Mouse (Mus musculus) myocyte (in vitro differentiated cells): ENCODE results near the gene Adgrl2. TPM values are rescaled to one million over a fixed set of nuclear protein-coding genes. Genes with fewer than 3 reads are reported as not detected.
A peak's percentile ranks its signal among the peaks of the same experiment; 100 is the strongest.

Experiments used
- H3K27me3 ChIP-seq: one replicate; pipeline ENCODE4 v1.6.1; 2011; ENCODE audit not compliant: control insufficient read depth, insufficient read depth, insufficient read length
- H3K36me3 ChIP-seq: one replicate; pipeline ENCODE4 v1.6.1; 2011; ENCODE audit not compliant: control insufficient read depth, insufficient read depth
- H3K4me2 ChIP-seq: one replicate; pipeline ENCODE4 v1.6.1; 2011; ENCODE audit warnings: low read depth, control low read depth
- H3K4me3 ChIP-seq: one replicate; pipeline ENCODE4 v1.5.1; 2011; ENCODE audit warnings: mild to moderate bottlenecking, control low read depth, moderate library complexity
- H3K79me2 ChIP-seq: one replicate; pipeline ENCODE4 v1.6.1; 2011; ENCODE audit not compliant: control insufficient read depth, insufficient read depth
- H3ac ChIP-seq: one replicate; pipeline ENCODE4 v1.6.1; 2011; ENCODE audit not compliant: control insufficient read depth, insufficient read length
- CEBPB ChIP-seq: IDR thresholded peaks from 2 replicates; pipeline ENCODE4 v1.6.1; 2011; ENCODE audit warnings: mild to moderate bottlenecking, moderate library complexity; ENCODE audit not compliant: poor library complexity, insufficient read depth, severe bottlenecking
- E2F4 ChIP-seq: IDR thresholded peaks from one replicate; pipeline ENCODE4 v1.6.1; 2011; ENCODE audit warnings: mild to moderate bottlenecking, control low read depth, moderate library complexity; ENCODE audit not compliant: insufficient read depth
- MAX ChIP-seq: IDR thresholded peaks from one replicate; pipeline ENCODE4 v1.6.1; 2011; ENCODE audit warnings: low read depth, mild to moderate bottlenecking, control low read depth
- MYOD1 ChIP-seq, 3 experiments: IDR thresholded peaks; one replicate each; pipeline ENCODE4 v1.6.1; 2011; ENCODE audit warnings: control low read depth in 2 of 3, low read depth in 2 of 3, mild to moderate bottlenecking in 2 of 3, moderate library complexity in 1 of 3; ENCODE audit not compliant: insufficient read length in 2 of 3, control insufficient read depth in 1 of 3
- MYOG ChIP-seq, 3 experiments: IDR thresholded peaks; one replicate each; pipeline ENCODE4 v1.6.1; 2011; ENCODE audit warnings: control low read depth in 2 of 3, low read depth in 2 of 3, mild to moderate bottlenecking in 2 of 3; ENCODE audit not compliant: insufficient read length in 2 of 3, control insufficient read depth in 1 of 3, insufficient read depth in 1 of 3
- POLR2A ChIP-seq: IDR thresholded peaks from one replicate; pipeline ENCODE4 v1.6.1; 2011; ENCODE audit warnings: low read depth, mild to moderate bottlenecking, control low read depth, moderate library complexity; ENCODE audit not compliant: insufficient read length
- POLR2AphosphoS2 ChIP-seq: IDR thresholded peaks from one replicate; pipeline ENCODE4 v1.6.1; 2011; ENCODE audit warnings: low read depth, control low read depth; ENCODE audit not compliant: insufficient read length
- REST ChIP-seq: IDR thresholded peaks from one replicate; pipeline ENCODE4 v1.6.1; 2011; ENCODE audit warnings: mild to moderate bottlenecking, control low read depth, moderate library complexity; ENCODE audit not compliant: insufficient read depth, insufficient read length
- SRF ChIP-seq: IDR thresholded peaks from one replicate; pipeline ENCODE4 v1.6.1; 2011; ENCODE audit warnings: low read depth; ENCODE audit not compliant: control insufficient read depth, insufficient read length
- TCF12 ChIP-seq: IDR thresholded peaks from one replicate; pipeline ENCODE4 v1.6.1; 2011; ENCODE audit warnings: mild to moderate bottlenecking, control low read depth; ENCODE audit not compliant: poor library complexity, insufficient read depth, severe bottlenecking
- TCF3 ChIP-seq: IDR thresholded peaks from one replicate; pipeline ENCODE4 v1.6.1; 2011; ENCODE audit warnings: low read depth, control low read depth; ENCODE audit not compliant: insufficient read length
- USF1 ChIP-seq: IDR thresholded peaks from one replicate; pipeline ENCODE4 v1.6.1; 2011; ENCODE audit warnings: low read depth, mild to moderate bottlenecking, control low read depth, moderate library complexity
- polyA plus RNA-seq: library from polyadenylated mRNA; unstranded; fragments of >200 nt; fragmentation: generic; extraction: Trizol; gene quantifications from one replicate; pipeline ENCODE4 v1.2.1, GENCODE M21; 2012; ENCODE audit warnings: missing spikeins

Gene Adgrl2
- polyA plus RNA-seq, 1 experiment: 11.7 TPM

DNA sequence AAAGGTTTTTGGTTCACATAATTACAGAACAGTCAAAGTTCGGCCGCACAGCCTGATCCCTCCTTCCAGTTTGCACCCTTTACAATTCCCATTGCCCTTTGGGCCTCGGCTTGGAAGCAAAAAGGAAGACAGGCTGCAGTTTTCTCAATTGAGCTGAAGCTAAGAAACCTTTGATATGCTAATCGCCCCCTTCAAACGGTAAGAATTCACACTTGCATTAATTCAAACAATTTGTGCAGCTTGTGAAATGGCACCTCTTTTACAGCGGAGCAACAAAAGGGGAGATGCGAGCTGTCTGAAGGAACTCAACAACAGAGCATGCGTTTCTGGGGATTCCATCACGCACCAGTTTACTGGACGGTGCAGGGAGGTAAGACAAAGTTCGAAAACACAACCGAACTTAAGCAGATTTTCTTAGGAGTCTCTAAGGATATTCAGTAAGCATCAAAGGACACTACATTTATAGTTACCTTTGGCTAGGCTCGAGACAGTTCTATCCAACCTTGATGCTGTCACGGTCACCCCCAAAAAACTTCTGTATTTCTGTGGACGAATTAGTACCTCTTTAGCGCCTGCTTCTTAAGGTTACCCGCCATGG is 4.0 kb downstream of the Adgrl2 start:
- peaks cover 61% of the 10 kb centered on the region for H3K79me2 ChIP-seq
- H3K4me2 ChIP-seq: peak overlapping the region; percentile 52
- peak overlapping the region; percentile 85 for H3K4me3 ChIP-seq
- H3ac ChIP-seq: no peak overlapping the region
- H3K36me3 ChIP-seq: no peaks in the 10 kb centered on the region
- no peak for TF ChIP-seq MAX
- TF ChIP-seq MYOG (IDR thresholded peaks at IDR 0.05; ENCODE audit: control insufficient read depth in 1 of 3, insufficient read depth in 1 of 3, insufficient read length in 2 of 3, low read depth in 2 of 3): no peak
- no peak for TF ChIP-seq REST
- TF ChIP-seq E2F4: no peak
- H3K27me3 ChIP-seq: no peaks in the 10 kb centered on the region

DNA sequence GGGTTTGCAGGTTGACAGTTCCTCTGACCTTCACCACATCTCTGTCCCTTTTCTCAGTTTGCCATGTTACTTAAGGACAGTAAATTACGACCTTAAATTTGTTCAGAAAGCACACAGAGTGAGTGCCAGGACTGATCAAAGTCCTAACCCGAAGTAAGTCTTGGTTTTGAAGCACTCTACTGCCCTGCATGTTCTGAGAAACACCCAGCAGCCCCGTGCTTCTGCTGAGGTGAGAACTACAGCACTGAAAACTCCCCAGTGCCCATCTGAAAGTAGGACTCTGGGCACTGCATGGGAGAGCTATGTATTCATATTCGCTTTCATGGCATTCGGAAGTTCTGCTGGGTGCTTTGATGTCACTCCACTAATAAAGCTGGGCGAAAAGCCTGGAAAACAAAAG is 6.0 kb downstream of the Adgrl2 start:
- no peak overlapping the region for H3ac ChIP-seq
- no peaks in the 10 kb centered on the region for H3K36me3 ChIP-seq
- no peak overlapping the region for H3K4me3 ChIP-seq
- no peak overlapping the region for H3K4me2 ChIP-seq
- H3K27me3 ChIP-seq: no peaks in the 10 kb centered on the region
- no peak for TF ChIP-seq MAX
- TF ChIP-seq MYOG (IDR thresholded peaks at IDR 0.05; ENCODE audit: control insufficient read depth in 1 of 3, insufficient read depth in 1 of 3, insufficient read length in 2 of 3, low read depth in 2 of 3): no peak
- no peak for TF ChIP-seq POLR2A
- TF ChIP-seq USF1: no peak
- no peak for TF ChIP-seq MYOD1 (IDR thresholded peaks at IDR 0.05; ENCODE audit: control insufficient read depth in 1 of 3, insufficient read length in 2 of 3, low read depth in 2 of 3)
- TF ChIP-seq REST: no peak
- TF ChIP-seq CEBPB: no peak
- no peak for TF ChIP-seq E2F4
- TF ChIP-seq TCF12: no peak
- TF ChIP-seq TCF3: no peak
- TF ChIP-seq SRF: no peak
- no peak for TF ChIP-seq POLR2AphosphoS2
- peaks cover 82% of the 10 kb centered on the region for H3K79me2 ChIP-seq

GRCm38 (mm10) chr3:148982370-148982769 is 8.0 kb downstream of the Adgrl2 start:
- Histone ChIP-seq H3K4me2 (peak overlapping the region; percentile 38), H3K4me3 (no peak overlapping the region), H3K79me2 (peaks cover 92% of the 10 kb centered on the region), H3K27me3 (no peaks in the 10 kb centered on the region), H3K36me3 (no peaks in the 10 kb centered on the region), H3ac (no peak overlapping the region)
- TF ChIP-seq TCF12: no peak
- TF ChIP-seq E2F4: no peak
- no peak for TF ChIP-seq CEBPB
- TF ChIP-seq MAX: no peak
- TF ChIP-seq SRF: no peak
- TF ChIP-seq USF1: no peak
- no peak for TF ChIP-seq MYOD1 (IDR thresholded peaks at IDR 0.05; ENCODE audit: control insufficient read depth in 1 of 3, insufficient read length in 2 of 3, low read depth in 2 of 3)
- no peak for TF ChIP-seq POLR2A
- TF ChIP-seq MYOG (IDR thresholded peaks at IDR 0.05; ENCODE audit: control insufficient read depth in 1 of 3, insufficient read depth in 1 of 3, insufficient read length in 2 of 3, low read depth in 2 of 3): no peak
- no peak for TF ChIP-seq REST
- no peak for TF ChIP-seq TCF3
- TF ChIP-seq POLR2AphosphoS2: no peak

- TF ChIP-seq E2F4 (no peak), CEBPB (no peak), MAX (no peak), SRF (no peak), POLR2A (no peak), USF1 (no peak), REST (no peak), MYOG (IDR thresholded peaks at IDR 0.05; ENCODE audit: control insufficient read depth in 1 of 3, insufficient read depth in 1 of 3, insufficient read length in 2 of 3, low read depth in 2 of 3) (no peak), POLR2AphosphoS2 (no peak), TCF3 (no peak), MYOD1 (IDR thresholded peaks at IDR 0.05; ENCODE audit: control insufficient read depth in 1 of 3, insufficient read length in 2 of 3, low read depth in 2 of 3) (no peak), TCF12 (no peak)
- Histone ChIP-seq H3K36me3 (no peaks in the 10 kb centered on the region), H3K4me2 (peak overlapping the region; percentile 38), H3K27me3 (no peaks in the 10 kb centered on the region), H3K4me3 (no peak overlapping the region), H3ac (no peak overlapping the region), H3K79me2 (peaks cover 87% of the 10 kb centered on the region)
Measured at GRCm38 (mm10) chr3:148981776-148982175, 8.6 kb downstream of the Adgrl2 start.

DNA sequence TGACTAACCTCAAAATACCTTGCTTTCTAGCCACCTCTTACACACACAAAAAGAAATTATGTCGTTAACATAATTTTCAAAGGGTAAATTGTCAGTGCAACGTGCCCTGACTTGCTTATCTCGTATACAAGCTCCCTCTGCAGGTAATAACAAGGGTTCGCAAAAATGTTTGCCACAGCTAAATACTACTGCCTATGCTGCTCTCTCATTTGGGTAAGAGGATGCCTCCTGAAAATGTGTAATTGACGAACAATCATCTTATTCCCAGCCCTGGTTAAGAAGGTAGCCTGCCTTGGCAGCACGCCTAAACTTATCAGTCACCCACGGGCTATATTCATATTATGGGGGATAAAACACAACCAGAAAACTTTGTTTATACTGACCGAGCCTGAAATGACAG is 11.8 kb downstream of the Adgrl2 start:
- Histone ChIP-seq H3K36me3 (no peaks in the 10 kb centered on the region), H3K27me3 (no peaks in the 10 kb centered on the region), H3K79me2 (peaks cover 71% of the 10 kb centered on the region), H3ac (no peak overlapping the region), H3K4me3 (no peak overlapping the region), H3K4me2 (no peak overlapping the region)
- TF ChIP-seq MYOG (IDR thresholded peaks at IDR 0.05; ENCODE audit: control insufficient read depth in 1 of 3, insufficient read depth in 1 of 3, insufficient read length in 2 of 3, low read depth in 2 of 3) (no peak), TCF3 (no peak), POLR2A (no peak), CEBPB (no peak), MAX (no peak), REST (no peak), USF1 (no peak), SRF (no peak), TCF12 (no peak), MYOD1 (IDR thresholded peaks at IDR 0.05; ENCODE audit: control insufficient read depth in 1 of 3, insufficient read length in 2 of 3, low read depth in 2 of 3) (no peak), POLR2AphosphoS2 (no peak), E2F4 (no peak)
